Mouse (Mus musculus) erythroblast, embryonic 14.5 days (primary cell): ENCODE data around the gene Plekhg4.

Source experiments
- GATA1 ChIP-seq: IDR thresholded peaks from 2 replicates; pipeline ENCODE4 v1.6.1; 2012; ENCODE audit warnings: low read length, inconsistent platforms, mixed read lengths
- TAL1 ChIP-seq: IDR thresholded peaks from 3 replicates; pipeline ENCODE4 v1.6.1; 2012; ENCODE audit warnings: low read length, inconsistent platforms, mixed read lengths

- TF ChIP-seq GATA1 (no peak), TAL1 (no peak)
These were observed 24.7 kb downstream of the Plekhg4 start for GRCm38 (mm10) chr8:105397747-105398146.
